Mouse (Mus musculus) regulatory T cell (primary cell): ENCODE data around the gene Fry.

Experiments used
- in situ Hi-C: fragments of 300-600 bp; cut with MboI, MseI; formaldehyde crosslinking; loops from one replicate; pipeline ENCODE4 v1.15.1; 2025; ENCODE audit warnings: high pct_unique_total_duplicates

Gene Fry

DNA sequence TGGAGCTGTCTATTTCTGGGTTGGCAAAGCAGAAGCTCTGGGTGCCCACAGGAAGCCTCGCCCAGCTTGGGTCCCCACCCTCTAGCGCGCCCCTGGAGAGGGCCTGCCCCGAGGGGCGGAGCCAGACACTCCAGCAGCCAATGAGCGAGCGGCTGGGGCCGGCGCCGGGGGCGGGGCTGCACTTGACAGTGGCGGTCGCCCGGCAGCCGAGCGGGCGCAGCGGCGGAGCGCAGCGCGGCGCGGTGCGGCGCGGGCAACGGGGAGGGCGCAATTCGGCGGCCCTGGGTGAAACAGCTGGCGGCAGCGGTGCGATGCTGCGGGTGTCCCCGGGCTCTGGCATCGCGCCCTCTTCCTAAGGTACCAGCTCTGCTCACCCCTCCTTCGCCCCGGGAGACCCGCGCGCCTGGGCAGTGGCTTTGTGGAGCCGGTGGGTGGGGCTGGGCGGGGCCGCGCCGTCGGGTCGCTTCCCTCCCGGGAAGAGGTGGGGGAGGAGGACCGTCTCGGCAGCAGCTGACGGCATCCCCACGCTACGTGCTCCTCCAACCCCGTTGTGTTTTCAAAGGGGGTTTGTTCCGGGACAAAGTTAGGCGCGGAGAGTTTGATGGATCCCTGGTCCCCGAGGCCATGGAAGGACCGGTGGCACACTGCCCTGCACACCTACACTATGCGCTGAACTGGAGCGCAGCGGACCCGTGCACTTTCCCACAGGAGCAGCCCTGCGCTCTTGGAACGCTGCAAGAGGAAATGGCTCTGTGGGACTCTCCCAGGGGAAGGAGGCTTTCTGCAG lies at the start of gene Fry:
Fry (plus strand) TSS at position 191 of the 787 bp plus-strand sequence.
- in situ Hi-C loops: no loop called here

DNA sequence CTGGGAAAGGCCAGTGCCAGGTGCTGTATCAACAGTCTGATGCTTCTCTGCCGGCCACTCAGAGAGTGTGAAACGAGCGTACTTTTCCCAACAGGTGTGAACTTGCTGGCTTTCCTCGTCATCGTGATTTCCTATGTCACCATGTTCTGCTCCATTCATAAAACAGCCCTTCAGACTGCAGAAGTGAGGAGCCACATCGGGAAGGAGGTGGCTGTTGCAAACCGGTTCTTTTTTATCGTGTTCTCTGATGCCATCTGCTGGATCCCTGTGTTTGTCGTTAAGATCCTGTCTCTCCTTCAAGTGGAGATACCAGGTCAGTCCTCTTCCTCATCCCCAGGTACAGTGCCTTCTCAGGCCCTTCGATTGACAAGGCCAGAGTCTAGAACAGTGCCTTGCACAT lies 48.4 kb upstream of the Fry start:
- in situ Hi-C loops: no loop called here

GRCm38 (mm10) chr5:150071738-150072137 lies 46.7 kb upstream of the Fry start:
- in situ Hi-C loops: no loop called here

- in situ Hi-C loops: no loop called here
These were observed 38.3 kb upstream of the Fry start for GRCm38 (mm10) chr5:150079866-150080797.

GRCm38 (mm10) chr5:150082696-150083095 lies 35.7 kb upstream of the Fry start:
- in situ Hi-C loops: no loop called here

DNA sequence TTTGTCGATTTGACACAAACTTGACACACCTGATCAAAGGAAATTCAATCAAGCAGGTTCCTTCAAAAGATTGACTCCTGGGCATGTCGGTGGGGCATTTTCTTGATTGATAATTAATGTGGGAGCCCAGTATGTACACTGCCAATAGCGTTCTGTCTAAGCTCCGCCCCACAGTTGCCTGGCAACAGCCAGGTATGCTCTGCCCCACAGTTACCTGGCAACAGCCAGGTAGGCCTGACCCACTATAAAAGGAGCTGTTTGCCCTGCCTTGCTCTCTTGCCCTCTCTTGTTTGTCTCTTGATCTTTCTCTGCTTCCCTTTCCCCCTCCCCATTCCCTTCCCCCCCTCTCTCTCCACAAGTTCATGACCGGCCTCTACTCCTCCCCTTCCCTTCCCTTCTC lies 35.3 kb upstream of the Fry start:
- in situ Hi-C loops: no loop called here

DNA sequence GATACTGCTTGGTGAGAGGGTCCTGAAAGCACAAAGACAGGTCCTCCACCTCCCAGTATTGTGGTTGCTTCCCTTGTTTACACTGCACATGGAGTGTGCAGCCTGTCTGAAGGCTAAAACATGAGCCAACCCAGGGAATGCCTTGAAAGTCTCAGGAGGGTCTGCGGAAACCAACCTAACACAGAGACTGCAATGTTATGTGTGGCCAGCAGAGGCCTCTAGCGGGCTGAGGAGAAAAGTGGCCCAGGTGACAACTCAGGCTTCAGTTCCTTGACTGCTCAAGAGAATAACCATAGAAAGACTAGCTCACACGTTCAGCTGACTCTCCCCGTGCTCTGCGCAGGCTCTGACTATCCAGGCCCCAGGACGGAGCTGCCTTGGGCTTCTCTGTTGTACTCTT lies 20.8 kb upstream of the Fry start:
- in situ Hi-C loops: no loop called here

DNA sequence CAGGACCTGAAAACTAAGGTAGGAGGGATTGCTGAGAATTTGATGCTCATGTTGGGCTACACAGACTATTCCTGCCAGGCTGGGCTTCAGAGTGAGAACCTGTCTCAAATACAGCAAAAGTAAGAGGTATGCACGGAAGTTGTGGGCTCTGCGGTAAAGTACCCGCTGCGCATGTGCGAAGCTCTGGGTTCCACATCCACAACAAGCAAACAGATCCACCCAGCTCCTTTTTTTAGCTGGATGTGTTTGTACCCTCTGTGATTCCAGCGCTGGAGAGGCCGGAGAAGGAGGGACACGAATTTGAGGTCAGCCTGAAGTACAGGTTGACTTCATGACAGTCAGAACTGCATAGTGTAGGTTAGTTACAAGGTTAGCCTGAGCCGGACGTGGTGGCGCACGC lies 19.7 kb upstream of the Fry start:
- in situ Hi-C loops: no loop called here

GRCm38 (mm10) chr5:150101789-150102188 lies 16.7 kb upstream of the Fry start:
- in situ Hi-C loops: no loop called here

- in situ Hi-C loops: no loop called here
These were observed 12.1 kb upstream of the Fry start for GRCm38 (mm10) chr5:150106358-150106757.

GRCm38 (mm10) chr5:150111236-150111635 lies 7.2 kb upstream of the Fry start:
- in situ Hi-C loops: no loop called here

DNA sequence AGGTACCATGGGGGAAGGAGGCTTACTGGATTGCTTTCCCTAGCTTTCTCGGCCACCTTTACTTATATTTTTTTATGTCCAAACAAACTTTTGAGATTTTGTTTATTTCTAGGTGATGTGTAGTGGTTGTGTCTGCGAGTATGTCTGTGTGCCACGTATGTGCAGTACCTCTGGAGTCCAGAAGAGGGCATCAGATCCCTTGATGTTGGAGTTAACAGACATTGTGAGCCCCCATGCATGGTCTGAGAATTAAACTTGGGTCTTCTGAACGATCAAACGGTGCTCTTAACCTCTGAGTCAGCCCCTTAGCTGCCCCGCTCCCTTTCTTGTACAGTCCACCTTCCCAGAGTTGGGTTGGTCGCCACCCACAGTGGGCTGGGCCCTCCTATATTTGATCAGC lies 4.4 kb upstream of the Fry start:
- in situ Hi-C loops: no loop called here

- in situ Hi-C loops: no loop called here
These were observed 3.7 kb upstream of the Fry start for GRCm38 (mm10) chr5:150114778-150115177.

- in situ Hi-C loops: no loop called here
These were observed 3.0 kb upstream of the Fry start for GRCm38 (mm10) chr5:150115271-150116092.

- in situ Hi-C loops: no loop called here
These were observed 2.1 kb upstream of the Fry start for GRCm38 (mm10) chr5:150116216-150116905.

GRCm38 (mm10) chr5:150116906-150117216 lies 1.6 kb upstream of the Fry start:
- in situ Hi-C loops: no loop called here

DNA sequence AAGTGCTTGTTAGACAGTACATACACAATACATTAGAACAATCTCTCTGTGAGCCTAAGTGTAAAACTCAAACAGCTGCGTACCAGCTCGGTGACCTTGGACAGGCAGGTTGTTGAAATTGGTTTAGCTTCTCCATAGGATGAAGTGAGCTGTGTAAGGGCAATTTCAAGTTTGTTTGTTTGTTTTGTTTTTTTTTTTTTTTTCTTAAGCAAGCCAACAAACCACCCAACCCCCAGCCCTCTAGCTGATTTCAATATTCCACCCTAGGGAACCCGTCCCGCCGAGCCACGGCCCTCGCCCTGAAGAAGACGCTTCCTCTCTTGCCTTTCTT lies 356 bp upstream of the Fry start:
- in situ Hi-C loops: no loop called here

- in situ Hi-C loops: no loop called here
These were observed 2.2 kb downstream of the Fry start for GRCm38 (mm10) chr5:150120676-150121075.

DNA sequence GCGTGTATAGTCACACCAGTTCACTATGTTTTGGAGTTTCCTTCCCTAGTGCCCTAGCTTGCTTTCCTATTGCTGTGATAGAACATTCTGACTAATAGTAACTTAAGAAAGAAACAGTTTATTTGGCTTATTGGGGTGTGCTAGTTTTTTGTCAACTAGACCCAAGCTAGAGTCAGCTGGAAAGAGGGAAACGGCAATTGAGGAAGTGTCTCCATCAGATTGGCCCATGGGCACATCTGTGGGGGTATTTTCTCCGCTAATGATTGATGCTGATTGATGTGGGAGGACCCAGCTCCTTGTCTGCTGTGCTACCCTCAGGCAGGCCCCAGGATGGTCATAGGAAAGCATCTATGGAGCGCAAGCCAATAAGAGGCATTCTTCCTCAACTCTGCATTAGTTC lies 3.6 kb downstream of the Fry start:
- in situ Hi-C loops: no loop called here

DNA sequence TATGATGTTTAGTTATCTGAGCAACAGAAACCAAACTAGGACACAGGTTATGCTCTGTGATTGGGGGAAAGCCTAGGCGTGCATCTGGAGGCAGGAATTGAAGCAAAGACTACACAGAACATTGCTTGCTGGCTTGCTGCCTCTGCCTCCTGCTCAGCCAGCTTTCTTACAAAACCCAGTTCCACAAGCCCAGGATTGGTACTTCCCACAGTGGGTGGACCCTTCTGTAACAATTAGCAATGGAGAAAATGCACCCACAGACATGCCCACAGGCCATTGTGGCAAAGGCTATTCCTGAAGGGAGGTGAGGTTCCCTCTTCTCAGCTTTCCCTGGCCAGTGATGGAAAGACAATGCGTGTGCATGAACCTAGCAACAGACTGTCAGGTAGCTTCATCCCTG lies 4.1 kb downstream of the Fry start:
- in situ Hi-C loops: no loop called here

GRCm38 (mm10) chr5:150125920-150126319 lies 7.5 kb downstream of the Fry start:
- in situ Hi-C loops: no loop called here

DNA sequence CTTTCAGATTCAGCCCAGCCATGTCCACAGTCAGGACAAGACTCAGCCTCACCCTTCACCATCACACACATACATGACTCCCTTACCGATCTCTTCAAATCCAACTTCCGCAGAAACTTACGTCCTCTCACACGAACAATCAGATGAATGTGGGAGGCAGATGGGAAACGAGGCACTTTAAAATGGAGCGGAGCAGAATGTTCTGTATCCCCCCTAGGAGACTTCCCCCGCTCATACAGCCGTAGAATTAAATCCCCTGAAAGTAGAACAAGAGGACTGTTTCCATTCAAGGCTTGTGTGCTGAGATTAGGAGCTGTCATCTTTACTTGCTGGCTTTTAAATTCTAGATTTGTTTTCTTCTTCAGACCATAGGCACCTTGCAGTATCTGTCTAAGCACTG lies 10.0 kb downstream of the Fry start:
- in situ Hi-C loops: no loop called here
